Mouse (Mus musculus): Measurements from ENCODE around the gene Olfr564. TPM values are rescaled to one million over a fixed set of nuclear protein-coding genes. Genes with fewer than 3 reads are reported as not detected.

The Olfr564 gene
- polyA plus RNA-seq (2014; fragmentation: Nextera tagmentation; extraction: Ambion mirVana), result not detected in 2 replicates

- no peaks in the 10 kb centered on the region for H3K4me1 ChIP-seq (replicated peaks; ENCODE audit: control insufficient read depth, insufficient read depth, low read length)
- no peak for ATAC-seq (replicated peaks; ENCODE audit: low FRiP score)
- no peak for DNase-seq (ENCODE audit: low spot score)
- H3K36me3 ChIP-seq (ENCODE audit: control insufficient read depth, insufficient read depth, low read length), result no peaks in the 10 kb centered on the region
- H3K27ac ChIP-seq (ENCODE audit: low read depth, low read length), result no peak within 1 kb of the TSS
- H3K9ac ChIP-seq (ENCODE audit: low read length), result no peak within 1 kb of the TSS
- H3K4me3 ChIP-seq (ENCODE audit: low read depth, low read length), result no peak within 1 kb of the TSS
- H3K27me3 ChIP-seq (ENCODE audit: control insufficient read depth, insufficient read depth, low read length), result no peaks in the 10 kb centered on the region
- H3K9me3 ChIP-seq (ENCODE audit: control insufficient read depth, low read length), result no peaks in the 10 kb centered on the region
- H3K4me2 ChIP-seq (ENCODE audit: low read depth, low read length, severe bottlenecking), result no peak within 1 kb of the TSS
These were observed at the start of gene Olfr564 for GRCm38 (mm10) chr7:102803180-102803579. Gene Olfr564 (plus strand): TSS chr7:102803480.

DNA sequence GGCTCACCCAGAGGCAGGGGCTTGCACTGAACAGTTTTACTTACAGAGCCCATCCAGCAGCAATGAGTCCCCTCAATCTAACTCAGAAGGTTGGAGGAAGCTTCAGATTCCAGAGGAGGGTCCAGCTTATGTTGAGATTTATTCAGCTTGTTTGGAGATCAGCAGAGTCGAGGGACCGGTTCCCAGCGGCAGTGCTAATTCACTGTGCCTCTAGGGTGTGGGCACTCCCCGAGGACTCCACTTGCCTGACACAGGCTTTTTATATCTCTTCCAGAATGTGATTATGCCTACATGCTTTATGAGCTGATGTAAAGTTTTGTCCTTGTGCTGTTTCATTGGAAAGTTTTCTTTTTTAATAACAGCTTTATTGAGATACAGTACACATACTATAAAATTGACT, 44.0 kb upstream of the Olfr564 start, which contains the start of the genes Olfr560 and Olfr78:
Olfr560 (minus strand) TSS at position 101 of the 400 bp plus-strand sequence.
Olfr78 (minus strand) TSS at position 206 of the 400 bp plus-strand sequence.
- WGBS, result 84% methylated on average over 4 of the region's 4 CpGs
- Histone ChIP-seq H3K4me3 (ENCODE audit: low read depth, low read length) (no peak within 1 kb of the TSS), H3K9ac (ENCODE audit: low read length) (no peak within 1 kb of the TSS), H3K27me3 (ENCODE audit: control insufficient read depth, insufficient read depth, low read length) (no peaks in the 10 kb centered on the region), H3K27ac (ENCODE audit: low read depth, low read length) (no peak within 1 kb of the TSS), H3K4me2 (ENCODE audit: low read depth, low read length, severe bottlenecking) (no peak within 1 kb of the TSS), H3K4me1 (replicated peaks; ENCODE audit: control insufficient read depth, insufficient read depth, low read length) (no peaks in the 10 kb centered on the region), H3K36me3 (ENCODE audit: control insufficient read depth, insufficient read depth, low read length) (no peaks in the 10 kb centered on the region), H3K9me3 (ENCODE audit: control insufficient read depth, low read length) (no peaks in the 10 kb centered on the region)
- ATAC-seq (replicated peaks; ENCODE audit: low FRiP score) (no peak), DNase-seq (ENCODE audit: low spot score) (no peak)

GRCm38 (mm10) chr7:102770921-102771320, 32.4 kb upstream of the Olfr564 start, which contains the start of gene Olfr561:
Gene Olfr561 (plus strand): TSS chr7:102771221.
- Histone ChIP-seq H3K27me3 (ENCODE audit: control insufficient read depth, insufficient read depth, low read length) (no peaks in the 10 kb centered on the region), H3K9me3 (ENCODE audit: control insufficient read depth, low read length) (no peaks in the 10 kb centered on the region), H3K27ac (ENCODE audit: low read depth, low read length) (no peak within 1 kb of the TSS), H3K4me2 (ENCODE audit: low read depth, low read length, severe bottlenecking) (no peak within 1 kb of the TSS), H3K4me3 (ENCODE audit: low read depth, low read length) (no peak within 1 kb of the TSS), H3K36me3 (ENCODE audit: control insufficient read depth, insufficient read depth, low read length) (no peaks in the 10 kb centered on the region), H3K4me1 (replicated peaks; ENCODE audit: control insufficient read depth, insufficient read depth, low read length) (no peaks in the 10 kb centered on the region), H3K9ac (ENCODE audit: low read length) (no peak within 1 kb of the TSS)
- 82% methylated on average over 2 of the region's 2 CpGs for WGBS
- ATAC-seq (replicated peaks; ENCODE audit: low FRiP score) (no peak), DNase-seq (ENCODE audit: low spot score) (no peak)

Other genes starting within 250 kb of the Olfr564 start
- gene Trim21, start 238.0 kb upstream of the Olfr564 start, polyA plus RNA-seq (2014; fragmentation: Nextera tagmentation; extraction: Ambion mirVana), result 0.16 and 0.25 TPM in 2 replicates
- not detected in 2 replicates for gene Olfr550, start 232.0 kb upstream of the Olfr564 start, polyA plus RNA-seq (2014; fragmentation: Nextera tagmentation; extraction: Ambion mirVana)
- gene Olfr551, start 211.6 kb upstream of the Olfr564 start, polyA plus RNA-seq (2014; fragmentation: Nextera tagmentation; extraction: Ambion mirVana), result not detected in 2 replicates
- gene Olfr552, start 205.7 kb upstream of the Olfr564 start, polyA plus RNA-seq (2014; fragmentation: Nextera tagmentation; extraction: Ambion mirVana), result not detected in 2 replicates
- not detected in 2 replicates for gene Olfr553, start 185.3 kb upstream of the Olfr564 start, polyA plus RNA-seq (2014; fragmentation: Nextera tagmentation; extraction: Ambion mirVana)
- not detected in 2 replicates for gene Olfr554, start 165.0 kb upstream of the Olfr564 start, polyA plus RNA-seq (2014; fragmentation: Nextera tagmentation; extraction: Ambion mirVana)
- not detected in 2 replicates for gene Olfr555, start 144.7 kb upstream of the Olfr564 start, polyA plus RNA-seq (2014; fragmentation: Nextera tagmentation; extraction: Ambion mirVana)
- not detected in 2 replicates for gene Olfr556, start 138.6 kb upstream of the Olfr564 start, polyA plus RNA-seq (2014; fragmentation: Nextera tagmentation; extraction: Ambion mirVana)
- 11.0 and 12.0 TPM in 2 replicates for gene Trim68, start 116.2 kb upstream of the Olfr564 start, polyA plus RNA-seq (2014; fragmentation: Nextera tagmentation; extraction: Ambion mirVana)
- not detected in 2 replicates for gene Olfr557, start 107.6 kb upstream of the Olfr564 start, polyA plus RNA-seq (2014; fragmentation: Nextera tagmentation; extraction: Ambion mirVana)
- not detected in 2 replicates for gene Olfr558, start 101.3 kb upstream of the Olfr564 start, polyA plus RNA-seq (2014; fragmentation: Nextera tagmentation; extraction: Ambion mirVana)
- gene Olfr33, start 84.4 kb upstream of the Olfr564 start, polyA plus RNA-seq (2014; fragmentation: Nextera tagmentation; extraction: Ambion mirVana), result not detected in 2 replicates
- gene Olfr559, start 76.0 kb upstream of the Olfr564 start, polyA plus RNA-seq (2014; fragmentation: Nextera tagmentation; extraction: Ambion mirVana), result not detected in 2 replicates
- gene Olfr560, start 44.1 kb upstream of the Olfr564 start, polyA plus RNA-seq (2014; fragmentation: Nextera tagmentation; extraction: Ambion mirVana), result not detected in 2 replicates
- gene Olfr78, start 44.0 kb upstream of the Olfr564 start, polyA plus RNA-seq (2014; fragmentation: Nextera tagmentation; extraction: Ambion mirVana), result not detected in 2 replicates
- not detected in 2 replicates for gene Olfr561, start 32.3 kb upstream of the Olfr564 start, polyA plus RNA-seq (2014; fragmentation: Nextera tagmentation; extraction: Ambion mirVana)
- not detected in 2 replicates for gene Olfr566, start 55.3 kb downstream of the Olfr564 start, polyA plus RNA-seq (2014; fragmentation: Nextera tagmentation; extraction: Ambion mirVana)
- not detected in 2 replicates for gene Olfr568, start 73.6 kb downstream of the Olfr564 start, polyA plus RNA-seq (2014; fragmentation: Nextera tagmentation; extraction: Ambion mirVana)
- not detected in 2 replicates for gene Olfr569, start 87.4 kb downstream of the Olfr564 start, polyA plus RNA-seq (2014; fragmentation: Nextera tagmentation; extraction: Ambion mirVana)
- gene Olfr570, start 91.1 kb downstream of the Olfr564 start, polyA plus RNA-seq (2014; fragmentation: Nextera tagmentation; extraction: Ambion mirVana), result not detected in 2 replicates
- 0.17 and 0.19 TPM in 2 replicates for gene Olfr571, start 114.1 kb downstream of the Olfr564 start, polyA plus RNA-seq (2014; fragmentation: Nextera tagmentation; extraction: Ambion mirVana)
- gene Olfr572, start 120.9 kb downstream of the Olfr564 start, polyA plus RNA-seq (2014; fragmentation: Nextera tagmentation; extraction: Ambion mirVana), result not detected in 2 replicates
- gene Olfr573-ps1, start 139.1 kb downstream of the Olfr564 start, polyA plus RNA-seq (2014; fragmentation: Nextera tagmentation; extraction: Ambion mirVana), result not detected in 2 replicates
- gene Olfr574, start 145.0 kb downstream of the Olfr564 start, polyA plus RNA-seq (2014; fragmentation: Nextera tagmentation; extraction: Ambion mirVana), result not detected in 2 replicates
- not detected in 2 replicates for gene Olfr575, start 155.3 kb downstream of the Olfr564 start, polyA plus RNA-seq (2014; fragmentation: Nextera tagmentation; extraction: Ambion mirVana)
- not detected in 2 replicates for gene Olfr576, start 159.2 kb downstream of the Olfr564 start, polyA plus RNA-seq (2014; fragmentation: Nextera tagmentation; extraction: Ambion mirVana)
- gene Olfr577, start 172.5 kb downstream of the Olfr564 start, polyA plus RNA-seq (2014; fragmentation: Nextera tagmentation; extraction: Ambion mirVana), result not detected in 2 replicates
- not detected in 2 replicates for gene Olfr578, start 185.8 kb downstream of the Olfr564 start, polyA plus RNA-seq (2014; fragmentation: Nextera tagmentation; extraction: Ambion mirVana)
- gene Olfr582, start 234.5 kb downstream of the Olfr564 start, polyA plus RNA-seq (2014; fragmentation: Nextera tagmentation; extraction: Ambion mirVana), result not detected in 2 replicates
- gene Olfr583, start 247.8 kb downstream of the Olfr564 start, polyA plus RNA-seq (2014; fragmentation: Nextera tagmentation; extraction: Ambion mirVana), result not detected in 2 replicates

Data from forebrain, embryonic 11.5 days (tissue).